Mouse (Mus musculus) cerebral cortex, adult 2 months (tissue): ENCODE results near the gene Tenm4.

Experiments
- WGBS: fragments of 180-500 bp; shearing (Covaris S2); methylation state at CpG from one replicate; pipeline ENCODE4 v1.1.7; 2018; 5-methylcytosine and 5-hydroxymethylcytosine counted together

Tenm4 gene

DNA sequence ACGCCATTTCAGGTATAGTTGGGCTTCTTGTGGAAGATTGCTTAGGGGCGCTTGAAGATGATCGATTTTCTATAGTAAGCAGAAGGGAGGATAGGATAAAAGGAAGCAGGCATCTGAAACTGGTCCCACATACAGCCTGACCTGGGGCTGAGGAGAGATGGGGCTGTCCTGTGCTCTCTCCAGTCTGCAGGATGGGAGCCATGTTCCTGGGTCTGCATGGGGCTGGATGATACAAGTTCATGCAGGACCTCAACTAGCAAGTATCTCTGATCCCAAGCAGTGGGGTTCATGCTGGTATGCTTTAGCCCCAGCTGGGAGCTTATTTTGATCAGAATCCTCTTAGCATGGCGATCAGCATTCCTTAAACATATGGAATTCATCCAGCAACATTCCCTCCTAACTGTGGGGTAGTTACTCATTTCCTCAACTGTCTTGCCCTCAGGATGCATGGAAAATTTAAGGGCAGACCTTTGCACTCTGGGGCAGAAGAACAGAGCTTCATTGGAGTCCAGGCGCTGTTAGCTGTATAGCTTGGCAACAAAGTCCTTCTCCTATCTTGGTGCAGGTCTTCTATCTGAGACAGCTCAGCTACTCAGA lies 361.9 kb downstream of the Tenm4 start:
- WGBS: 86% methylated on average over 5 of the region's 5 CpGs

DNA sequence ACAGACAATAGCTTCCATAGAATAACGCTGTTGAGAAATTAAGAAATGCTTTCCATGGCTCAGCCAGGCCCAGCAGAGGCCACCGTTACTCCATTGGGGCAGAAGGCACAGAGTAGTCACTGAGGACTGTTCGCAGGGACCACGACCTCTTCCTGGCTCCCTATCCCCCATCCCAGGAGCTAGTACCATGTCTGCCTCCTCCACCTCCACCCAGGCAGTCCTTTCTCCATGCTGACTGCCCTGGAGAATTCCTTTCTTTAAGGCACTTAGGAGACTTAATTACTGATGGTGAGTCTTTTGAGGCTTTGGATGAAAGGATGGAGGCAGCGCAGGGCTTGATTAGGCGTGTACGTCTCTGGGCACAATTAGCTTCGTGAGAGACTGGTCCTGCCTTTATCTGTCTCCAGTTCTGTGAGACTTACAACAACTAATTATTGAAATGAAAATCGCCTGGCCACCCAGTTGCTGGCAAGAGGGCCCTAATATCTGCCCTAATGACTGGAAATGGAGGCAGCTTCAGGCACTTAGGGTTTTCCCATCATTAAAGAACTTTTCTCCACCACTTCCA lies 365.4 kb downstream of the Tenm4 start:
- 64% methylated on average over 9 of the region's 9 CpGs for WGBS

DNA sequence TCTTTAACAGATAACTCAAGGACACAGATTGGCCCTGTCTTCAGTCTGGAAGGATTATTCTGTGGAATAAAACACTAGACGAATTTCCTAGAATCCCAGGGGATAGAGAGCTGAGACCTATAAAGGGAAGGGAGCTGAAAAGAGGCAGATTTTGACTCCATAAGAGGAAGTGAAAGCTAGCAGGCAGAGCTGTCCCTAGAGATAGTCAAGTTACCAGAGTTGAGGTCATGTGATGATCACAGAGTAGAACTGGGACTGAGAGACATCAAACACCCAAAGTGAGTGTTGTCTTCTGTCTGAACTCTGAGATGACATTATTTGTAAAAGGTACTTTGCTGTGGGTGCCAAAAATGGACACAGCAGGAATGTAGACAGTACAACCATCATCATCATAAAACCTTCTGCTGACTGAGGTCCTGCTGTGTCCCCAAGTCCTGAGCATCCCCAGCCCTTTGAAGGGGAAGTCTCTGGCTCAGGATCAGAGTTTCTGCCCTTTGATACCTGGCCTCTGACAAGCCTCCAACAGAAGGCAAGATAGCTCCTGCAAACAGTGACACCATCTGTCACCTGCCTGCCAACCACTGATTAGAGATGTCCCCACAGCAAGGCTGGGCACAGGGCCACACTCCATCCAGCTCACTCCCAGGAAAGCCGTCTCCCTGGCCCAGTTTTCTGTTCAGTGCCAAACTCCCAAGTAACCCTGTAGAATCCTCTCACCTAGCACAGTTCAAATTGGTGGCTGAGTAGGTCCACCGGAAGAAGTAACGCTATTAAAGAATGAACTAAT lies 368.4 kb downstream of the Tenm4 start:
- 66% methylated on average over 4 of the region's 4 CpGs for WGBS

DNA sequence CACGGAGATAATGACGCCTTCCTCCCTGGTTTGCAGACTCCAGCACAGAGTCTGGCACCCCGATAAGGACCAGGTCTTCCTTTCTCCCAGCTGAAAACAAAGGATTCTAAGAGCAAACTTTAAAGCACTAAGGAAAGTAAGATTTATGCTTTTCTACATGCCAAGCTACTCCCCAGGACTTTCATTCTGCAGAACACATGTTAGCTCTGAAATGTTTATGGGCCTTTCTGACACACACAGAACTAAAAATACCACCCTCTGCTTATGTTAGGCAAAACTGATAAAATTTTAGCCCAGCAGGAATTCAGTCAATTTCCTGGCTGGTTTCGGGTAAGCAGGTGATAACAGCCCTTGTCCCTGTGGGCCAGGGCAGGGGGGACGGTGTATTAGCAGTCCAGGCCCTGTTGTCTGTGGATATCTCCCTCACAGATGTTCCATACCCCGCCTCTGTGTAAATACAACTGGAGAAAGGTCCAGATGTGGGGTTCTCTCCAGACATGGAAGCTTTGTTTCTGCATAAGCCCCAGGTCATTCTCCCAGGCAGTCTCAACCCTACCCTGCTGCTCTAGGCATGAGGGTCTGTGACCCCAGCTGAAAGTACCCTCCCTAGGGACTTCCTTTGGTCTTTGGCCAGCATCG lies 369.5 kb downstream of the Tenm4 start:
- 75% methylated on average over 7 of the region's 7 CpGs for WGBS

DNA sequence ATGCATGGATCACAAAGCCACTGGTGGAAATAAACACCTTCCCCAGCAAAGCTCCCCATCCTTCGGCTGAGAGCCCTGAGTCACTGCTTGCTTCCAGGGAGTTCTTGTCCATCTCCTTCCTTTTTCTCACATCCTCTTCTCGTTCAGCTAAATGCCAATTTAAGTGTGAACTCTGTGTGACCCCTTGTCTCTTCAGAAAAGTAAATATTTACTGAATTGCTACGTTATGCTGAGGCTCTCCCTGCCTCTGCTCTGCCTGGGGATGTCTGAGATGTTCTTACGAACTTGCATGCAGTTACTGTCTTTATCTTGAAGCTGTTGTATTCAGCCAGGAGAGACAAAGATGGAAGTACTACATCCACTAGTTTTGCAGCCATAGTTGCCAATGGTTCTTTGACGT lies 374.9 kb downstream of the Tenm4 start:
- 69% methylated on average over 5 of the region's 5 CpGs for WGBS

DNA sequence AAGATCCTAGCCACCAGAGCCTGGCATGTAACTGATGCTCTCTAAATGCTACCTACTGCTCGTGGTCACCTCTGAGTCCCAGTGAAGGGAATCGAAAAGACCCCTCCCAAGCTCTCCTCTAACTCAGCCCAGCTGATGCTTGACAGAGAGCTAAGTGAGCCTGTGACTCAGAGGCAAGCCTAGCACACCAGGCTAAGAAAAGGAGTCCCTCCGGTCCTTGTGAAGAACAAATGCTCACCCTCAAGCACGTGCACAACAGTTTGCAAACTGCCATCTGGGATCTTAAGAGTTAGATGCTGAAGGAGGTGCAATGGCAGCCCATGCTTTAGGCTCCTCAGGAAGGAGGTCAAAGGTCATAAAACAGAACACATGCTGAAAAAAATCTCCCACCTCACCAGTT lies 380.8 kb downstream of the Tenm4 start:
- 75% methylated on average over 4 of the region's 4 CpGs for WGBS

DNA sequence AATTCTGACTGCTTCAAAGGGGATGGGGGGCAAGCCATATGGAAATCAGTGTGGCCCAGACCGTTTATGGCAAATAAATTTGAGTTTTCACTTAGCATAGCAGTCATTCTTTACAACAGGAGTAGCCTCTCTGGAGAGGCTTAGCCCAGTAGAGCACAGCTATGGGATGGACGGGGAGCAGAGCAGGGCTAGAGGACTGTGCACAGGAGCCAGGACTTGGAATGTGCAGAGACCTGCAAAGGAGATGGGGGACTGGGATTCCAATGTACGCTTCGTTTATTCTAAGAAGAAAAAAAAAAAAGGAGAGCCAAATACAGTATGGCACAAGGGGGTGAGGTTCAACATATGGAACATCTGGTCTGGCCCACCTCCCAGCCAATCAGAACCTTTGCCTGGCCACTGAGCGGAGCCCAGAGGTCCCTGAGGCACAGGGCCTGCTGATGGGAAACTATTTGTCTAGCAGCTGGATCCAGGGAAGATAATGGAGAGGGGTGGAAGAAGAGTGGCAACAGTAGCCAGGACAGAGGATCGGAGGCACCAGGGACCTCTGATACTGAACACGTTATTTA lies 381.3 kb downstream of the Tenm4 start:
- 88% methylated on average over 7 of the region's 7 CpGs for WGBS

DNA sequence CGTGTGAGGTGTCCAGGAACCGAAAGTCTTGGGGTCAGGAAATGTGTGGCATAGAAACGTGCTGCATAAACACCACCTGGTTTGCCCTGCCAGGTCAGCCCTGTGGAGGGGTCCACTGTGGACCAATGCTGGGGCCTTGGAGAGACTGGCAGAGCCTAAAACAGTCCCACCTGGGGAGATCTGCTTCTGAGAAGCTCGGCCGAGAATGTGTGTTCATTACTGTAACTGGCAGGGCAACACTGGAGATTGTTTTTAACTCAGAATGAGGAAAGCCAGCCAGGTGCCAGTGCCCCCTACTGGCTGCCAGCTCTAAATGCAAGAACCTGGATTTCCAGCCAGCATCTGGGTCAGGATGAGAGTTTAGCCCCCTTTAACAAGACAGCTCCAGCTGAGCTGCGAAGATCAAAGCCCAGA lies 383.2 kb downstream of the Tenm4 start:
- 46% methylated on average over 6 of the region's 6 CpGs for WGBS

DNA sequence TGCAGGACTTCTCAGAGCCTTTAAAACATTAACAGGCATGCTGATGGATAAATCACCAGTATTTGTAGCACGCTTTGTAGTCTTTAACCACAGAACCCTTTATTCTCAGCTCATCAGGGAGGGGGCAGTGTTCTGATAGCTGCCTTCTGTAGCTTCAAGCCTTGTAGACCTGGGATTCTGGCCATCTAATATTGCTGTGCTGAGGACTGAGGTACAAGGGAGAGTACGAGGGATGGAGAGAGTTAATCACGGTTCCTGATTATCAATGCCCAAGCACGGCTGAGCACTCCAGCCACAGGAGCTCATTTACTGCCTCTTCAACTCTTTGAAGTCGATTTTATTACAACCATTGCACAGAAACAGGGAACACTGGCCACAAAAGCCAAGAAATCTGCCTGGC lies 384.2 kb downstream of the Tenm4 start:
- 66% methylated on average over 5 of the region's 5 CpGs for WGBS

DNA sequence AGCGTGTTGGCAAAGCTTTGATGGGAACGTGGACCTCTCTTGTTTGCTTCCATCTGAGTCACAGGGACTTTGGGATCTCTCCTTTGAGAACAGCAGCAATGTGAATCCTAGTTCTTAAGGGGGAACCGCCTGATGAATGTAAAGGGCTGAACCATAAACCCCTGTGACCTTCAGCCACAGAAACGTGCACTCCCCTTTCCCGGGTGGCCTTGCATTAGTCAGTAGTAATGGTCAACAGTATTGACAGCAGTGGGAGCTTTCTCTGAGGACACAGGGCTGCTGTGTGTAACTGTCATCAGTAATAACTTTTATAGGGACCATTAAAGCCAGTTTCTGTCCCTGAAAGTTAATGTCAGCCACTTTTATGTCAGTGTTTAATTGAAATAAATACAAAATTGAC lies 385.7 kb downstream of the Tenm4 start:
- WGBS: 86% methylated on average over 5 of the region's 5 CpGs

DNA sequence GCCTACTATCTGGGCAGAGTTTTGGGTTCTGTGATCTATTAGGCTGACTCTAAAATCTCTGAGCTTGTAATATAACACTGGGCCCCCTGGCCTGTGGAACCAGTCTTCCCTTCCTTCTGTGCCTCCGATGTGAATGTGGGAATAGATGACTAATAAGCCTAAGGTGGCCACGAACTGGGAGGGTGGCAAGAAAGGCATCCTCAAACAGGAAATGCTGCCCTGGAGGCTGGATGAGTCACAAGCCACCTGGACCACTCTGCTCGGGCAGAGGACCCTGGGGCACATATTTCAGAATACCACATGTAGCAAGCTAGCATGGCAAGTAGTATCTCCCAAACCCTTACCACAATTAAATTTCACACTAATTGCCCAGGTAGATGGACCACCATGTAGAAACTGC lies 391.8 kb downstream of the Tenm4 start:
- WGBS: 52% methylated on average over 3 of the region's 3 CpGs

DNA sequence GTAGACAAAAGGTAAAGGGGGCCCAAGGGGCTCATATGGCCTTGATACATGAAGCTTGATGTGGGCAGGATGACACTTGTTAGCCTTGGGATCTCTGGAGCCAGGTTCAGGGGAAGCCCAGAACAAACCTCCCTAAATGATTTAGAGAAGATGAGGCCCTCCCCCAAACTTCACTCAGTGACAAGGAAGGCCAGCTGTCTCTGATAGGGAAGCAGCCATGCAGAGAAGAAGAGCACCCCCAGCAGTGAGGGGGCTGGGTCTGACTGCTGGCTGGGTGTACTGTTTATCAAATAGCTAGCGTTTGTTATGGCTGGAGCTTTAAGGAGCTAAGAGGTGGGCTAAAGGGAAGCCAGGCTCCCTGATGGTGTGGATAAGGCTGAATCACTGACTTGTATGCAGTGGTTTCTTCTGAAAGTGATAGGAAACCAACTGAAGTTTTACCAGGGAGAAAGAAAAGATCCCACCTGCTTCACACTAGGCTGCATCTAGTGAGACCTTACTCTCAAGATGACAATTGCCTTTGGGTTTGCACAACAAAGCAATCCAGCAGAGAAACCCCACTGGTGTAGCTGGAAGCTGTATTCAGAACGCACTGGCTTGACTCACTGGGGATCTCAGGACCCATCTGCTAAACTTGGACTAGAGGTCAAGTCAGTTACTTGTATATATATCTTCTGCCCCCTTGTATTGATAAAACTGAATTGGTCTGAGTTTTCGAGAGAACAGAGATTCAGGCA lies 392.5 kb downstream of the Tenm4 start:
- 71% methylated on average over 3 of the region's 3 CpGs for WGBS

DNA sequence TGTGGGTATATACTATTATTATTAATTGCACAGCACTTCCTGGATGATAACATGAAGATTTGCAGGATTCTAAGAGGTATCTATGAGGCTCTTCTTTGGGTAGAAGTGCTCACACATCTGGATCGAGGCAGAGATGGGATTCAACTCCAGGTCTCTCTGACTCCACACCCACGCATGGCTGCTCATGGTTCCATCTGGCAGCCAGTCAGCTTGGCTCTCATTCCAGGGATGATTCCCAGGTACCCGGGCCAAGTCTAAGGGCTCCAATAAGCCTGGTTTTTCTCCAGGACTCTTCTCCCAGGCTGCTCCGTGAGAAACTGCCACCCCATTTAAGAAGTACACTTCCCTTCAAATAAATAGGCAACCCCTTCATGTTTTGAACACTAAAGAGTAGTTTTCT lies 394.8 kb downstream of the Tenm4 start:
- WGBS: 27% methylated on average over 4 of the region's 4 CpGs

DNA sequence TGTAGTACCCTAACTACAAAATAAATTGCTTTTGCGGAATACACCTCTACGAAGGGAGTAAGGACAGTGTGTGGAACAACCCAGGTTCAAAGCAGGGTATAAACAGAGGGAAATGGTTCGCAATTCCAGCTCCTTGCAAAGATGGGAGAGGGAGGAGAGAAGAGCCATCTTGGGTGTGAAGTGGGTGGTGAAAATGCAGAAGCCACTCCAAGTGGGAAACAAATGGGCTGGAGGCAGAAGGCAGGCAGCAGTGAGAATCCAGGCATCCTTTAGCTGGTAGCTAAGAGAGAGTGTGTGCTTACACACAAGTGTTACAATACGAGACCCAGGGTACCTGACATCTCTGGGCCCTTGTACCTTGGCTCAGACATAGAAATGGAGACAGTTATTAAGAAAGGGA lies 395.2 kb downstream of the Tenm4 start:
- WGBS: 43% methylated on average over 4 of the region's 4 CpGs

DNA sequence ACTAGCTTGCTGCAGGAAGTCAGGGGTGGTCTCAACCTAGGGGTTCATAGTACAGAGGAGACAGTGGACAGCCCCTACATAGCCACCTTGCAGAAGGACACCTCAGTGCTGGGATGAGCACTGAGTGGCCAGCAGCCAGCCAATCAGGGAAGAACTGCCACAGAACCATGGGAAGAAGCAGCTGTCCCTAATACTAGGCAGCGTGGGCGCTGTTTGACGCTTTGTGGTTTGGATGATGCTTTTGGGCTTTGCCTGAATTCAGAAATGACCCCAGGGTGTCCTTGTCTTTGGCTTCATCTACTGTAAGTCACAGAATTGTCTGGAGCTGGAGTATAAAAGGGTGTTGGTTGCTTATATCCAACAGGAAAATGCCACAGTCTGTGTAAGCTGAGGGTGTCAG lies 397.0 kb downstream of the Tenm4 start:
- 86% methylated on average over 3 of the region's 3 CpGs for WGBS

DNA sequence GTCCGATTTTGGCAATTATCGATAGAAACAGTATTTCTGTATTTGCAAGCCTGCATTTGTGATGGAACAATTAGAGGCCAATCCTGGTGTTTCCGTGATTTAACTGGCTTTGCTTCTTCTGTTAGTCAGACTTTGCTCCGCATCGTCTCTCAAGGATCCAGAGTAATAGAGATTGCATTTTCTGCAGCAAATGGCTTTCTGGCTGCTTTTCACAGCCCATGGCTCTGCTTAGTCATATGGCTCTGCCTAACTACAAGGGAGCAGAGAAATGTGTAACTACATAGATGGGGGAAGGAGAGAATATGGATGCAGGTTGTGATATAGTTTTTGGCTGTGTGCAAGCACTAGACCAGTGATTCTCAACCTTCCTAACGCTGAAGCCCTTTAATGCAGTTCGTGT lies 401.9 kb downstream of the Tenm4 start:
- 68% methylated on average over 7 of the region's 7 CpGs for WGBS

DNA sequence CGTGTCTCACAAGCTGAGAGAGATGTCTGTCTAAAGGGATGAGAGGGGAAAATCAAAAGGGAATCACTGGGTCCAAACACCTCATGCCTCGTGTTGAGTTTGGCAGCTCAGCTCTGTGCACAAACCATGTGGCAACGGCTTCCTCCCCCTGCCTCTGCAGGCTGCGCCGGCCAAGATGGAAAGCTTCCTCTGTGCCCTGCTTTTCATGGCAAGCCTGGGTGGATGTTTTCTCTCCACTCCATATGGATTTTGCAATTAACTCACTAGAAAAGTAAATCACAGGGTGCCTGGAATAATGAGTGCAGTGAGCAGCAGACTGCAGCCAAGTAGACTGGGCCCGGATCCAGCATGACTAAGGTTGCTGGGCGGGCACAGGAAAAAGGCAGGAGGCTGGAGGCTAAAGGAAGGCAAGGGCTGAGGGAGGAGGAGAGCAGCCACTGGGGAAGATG lies 404.2 kb downstream of the Tenm4 start:
- 15% methylated on average over 7 of the region's 7 CpGs for WGBS

DNA sequence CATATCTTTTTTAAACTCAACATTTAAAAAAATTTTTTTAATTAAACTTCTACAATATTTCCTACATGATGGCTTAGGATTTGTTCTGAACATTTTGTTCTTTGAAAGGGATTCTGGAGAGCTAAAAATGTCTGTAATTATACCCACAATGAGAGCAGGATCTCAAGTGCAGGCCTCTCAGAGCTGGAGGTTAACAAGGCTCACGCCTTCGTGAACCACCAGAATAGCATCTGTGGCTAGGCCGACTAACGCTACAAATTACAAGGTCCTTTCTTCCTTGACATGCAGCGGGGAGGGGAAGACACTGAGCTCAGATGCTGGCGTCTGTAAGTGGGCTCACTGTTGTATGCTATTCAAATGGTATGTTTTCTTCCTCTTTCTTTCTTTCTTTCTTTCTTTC lies 411.7 kb downstream of the Tenm4 start:
- WGBS: 49% methylated on average over 6 of the region's 6 CpGs

DNA sequence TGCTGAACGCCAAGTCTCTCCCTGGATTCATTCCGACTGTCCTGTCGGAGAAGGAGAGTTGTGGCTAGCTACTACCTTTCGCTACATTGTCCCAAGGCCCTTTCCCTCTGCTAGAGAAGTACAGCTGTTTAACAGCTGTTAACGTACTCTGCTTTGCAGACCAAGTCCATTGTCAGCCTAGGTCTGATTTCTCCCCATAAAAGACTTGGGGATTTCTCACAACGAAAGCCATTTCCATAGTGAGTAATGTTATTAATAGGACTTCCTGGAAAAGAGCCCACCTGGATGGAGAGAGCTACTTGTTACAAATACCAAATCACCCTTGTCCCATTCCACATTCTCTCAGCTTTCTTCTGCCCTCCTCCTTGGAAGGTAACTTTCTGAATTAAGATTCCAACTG lies 417.5 kb downstream of the Tenm4 start:
- WGBS: 83% methylated on average over 6 of the region's 6 CpGs

DNA sequence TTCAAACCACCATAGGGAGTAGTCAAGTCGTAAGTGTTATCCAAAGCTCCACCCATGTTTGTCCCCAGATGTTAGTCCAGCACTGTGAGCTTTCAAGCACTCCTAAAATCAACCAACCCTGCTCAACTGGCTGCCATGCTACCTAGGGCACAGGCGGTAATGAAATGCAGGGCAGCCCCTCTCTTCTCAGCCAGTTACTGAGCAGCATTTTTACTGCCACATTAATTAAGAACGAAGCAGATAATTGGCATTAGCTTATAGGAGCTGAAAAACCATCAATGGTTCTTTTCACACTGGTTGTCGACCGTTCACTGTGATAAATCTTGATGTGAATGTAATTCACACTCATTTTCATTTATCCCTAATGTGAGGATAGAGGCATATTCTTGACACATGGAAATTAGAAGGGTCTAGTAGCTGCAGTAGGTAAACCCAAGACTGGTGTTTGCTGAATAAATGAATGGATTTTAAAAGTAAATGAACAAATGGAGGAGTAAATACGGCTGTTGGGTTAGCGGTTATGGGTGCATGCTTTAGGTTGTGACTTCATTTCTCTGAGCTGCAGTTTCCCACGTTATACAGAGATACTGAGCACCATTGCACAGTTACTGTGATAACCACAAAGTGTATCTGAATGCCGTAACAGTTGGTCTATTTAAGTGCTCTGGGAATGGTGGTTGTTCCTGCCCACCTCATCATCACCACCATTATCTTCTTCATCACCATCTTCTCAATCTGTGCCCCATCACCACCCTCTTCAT lies 424.7 kb downstream of the Tenm4 start:
- 73% methylated on average over 9 of the region's 9 CpGs for WGBS
